Mouse (Mus musculus): Measurements from ENCODE around the gene Zbtb6. TPM values are rescaled to one million over a fixed set of nuclear protein-coding genes. Genes with fewer than 3 reads are reported as not detected.
A peak's percentile ranks its signal among the peaks of the same experiment; 100 is the strongest.

Zbtb6 gene
- total and polyA plus RNA-seq, 2 experiments, result 1.1 to 8.2 TPM

- H3K9ac ChIP-seq (ENCODE audit: low read depth, low read length), result no peak overlapping the region
- no peak for TF ChIP-seq POLR2A (IDR thresholded peaks at IDR 0.05; ENCODE audit: extremely low read depth, insufficient read depth, low read length)
- TF ChIP-seq CTCF (IDR thresholded peaks at IDR 0.05; ENCODE audit: low read depth, low read length), result no peak
- DNase-seq (ENCODE audit: extremely low read depth, low read depth, low spot score), result peak; percentile 12
- H3K4me1 ChIP-seq (ENCODE audit: control insufficient read depth, insufficient read depth, low read length), result 0 out of 2 replicates have a peak, but pooled peaks cover 2% of the 10 kb centered on the region
- H3K27me3 ChIP-seq (ENCODE audit: control insufficient read depth, insufficient read depth, low read length), result no peaks in the 10 kb centered on the region
- peaks cover 3% of the 10 kb centered on the region; the same call in 1 of the 2 replicates for H3K79me2 ChIP-seq (ENCODE audit: control insufficient read depth, insufficient read depth, low read length)
- peak overlapping the region; percentile 88 for H3K4me3 ChIP-seq (ENCODE audit: insufficient read depth, low read depth, low read length)
- WGBS, result 33% methylated on average over 7 of the region's 7 CpGs
- H3K36me3 ChIP-seq (ENCODE audit: control insufficient read depth, insufficient read depth, low read length), result peaks cover 10% of the 10 kb centered on the region; the same call in 1 of the 2 replicates
- peak overlapping the region; percentile 8; the same call in 1 of the 2 replicates for H3K27ac ChIP-seq (replicated peaks; ENCODE audit: insufficient read depth, low read depth, low read length)
These were observed 11.4 kb downstream of the Zbtb6 start for GRCm38 (mm10) chr2:37431609-37432008.

DNA sequence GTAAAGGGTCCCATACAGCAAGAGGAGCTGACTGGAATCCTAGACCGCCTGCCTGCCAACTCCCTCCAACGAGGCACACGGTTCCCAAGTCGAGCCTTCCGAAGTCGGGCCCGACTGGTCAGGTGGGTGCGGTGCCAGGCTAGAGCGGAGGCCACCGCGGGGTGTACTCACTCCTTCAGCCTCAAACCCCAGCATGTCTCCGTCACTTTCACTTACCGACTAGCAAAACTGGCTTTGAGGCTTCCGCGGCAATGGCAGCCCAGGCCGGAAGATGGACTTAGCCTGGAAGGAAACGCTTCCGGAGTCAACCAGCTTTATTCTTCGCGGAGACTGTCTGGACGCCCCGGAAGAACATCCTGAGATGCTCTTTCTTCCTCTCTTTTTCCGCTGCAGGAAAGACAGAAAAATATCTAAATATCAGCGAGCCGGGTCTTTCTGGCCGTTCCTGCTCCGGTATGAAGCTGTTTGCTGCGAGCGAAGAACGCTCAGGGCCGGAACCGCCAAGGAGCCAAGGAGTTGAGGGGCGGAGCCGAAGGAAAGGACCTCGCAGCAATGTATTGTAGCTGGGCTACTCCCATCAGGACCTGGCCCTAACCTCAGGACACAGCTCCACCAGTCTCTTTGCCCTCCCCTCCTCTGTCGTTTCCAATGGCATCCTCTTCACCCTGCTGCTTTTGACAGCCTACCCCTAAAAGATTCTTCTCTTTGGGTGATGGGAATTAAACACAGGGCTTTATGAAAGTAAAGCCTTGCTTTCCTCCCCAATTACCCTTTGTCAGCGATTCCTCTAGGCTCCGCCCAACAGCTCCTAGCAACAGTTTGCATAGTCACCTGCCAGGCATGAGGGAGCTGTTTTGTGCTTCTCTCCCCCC, 12.1 kb downstream of the Zbtb6 start:
- H3K36me3 ChIP-seq (ENCODE audit: control insufficient read depth, insufficient read depth, low read length), result peaks cover 9% of the 10 kb centered on the region; the same call in 1 of the 2 replicates
- H3K4me1 ChIP-seq (ENCODE audit: control insufficient read depth, insufficient read depth, low read length), result 0 out of 2 replicates have a peak, but pooled peaks cover 2% of the 10 kb centered on the region
- DNase-seq (ENCODE audit: extremely low read depth, low read depth, low spot score), result peak; percentile 88
- peak overlapping the region; percentile 62 for H3K27ac ChIP-seq (replicated peaks; ENCODE audit: insufficient read depth, low read depth, low read length)
- peak overlapping the region; percentile 89 for H3K9ac ChIP-seq (ENCODE audit: low read depth, low read length)
- no peaks in the 10 kb centered on the region for H3K27me3 ChIP-seq (ENCODE audit: control insufficient read depth, insufficient read depth, low read length)
- H3K4me3 ChIP-seq (ENCODE audit: insufficient read depth, low read depth, low read length), result peak overlapping the region; percentile 88
- H3K79me2 ChIP-seq (ENCODE audit: control insufficient read depth, insufficient read depth, low read length), result peaks cover 3% of the 10 kb centered on the region; the same call in 1 of the 2 replicates
- WGBS, result under 1% methylated on average over 38 of the region's 38 CpGs
- 0 out of 2 replicates have a peak, but pooled peaks have one; percentile 31 for TF ChIP-seq POLR2A (IDR thresholded peaks at IDR 0.05; ENCODE audit: extremely low read depth, insufficient read depth, low read length)
- no peak for TF ChIP-seq CTCF (IDR thresholded peaks at IDR 0.05; ENCODE audit: low read depth, low read length)

DNA sequence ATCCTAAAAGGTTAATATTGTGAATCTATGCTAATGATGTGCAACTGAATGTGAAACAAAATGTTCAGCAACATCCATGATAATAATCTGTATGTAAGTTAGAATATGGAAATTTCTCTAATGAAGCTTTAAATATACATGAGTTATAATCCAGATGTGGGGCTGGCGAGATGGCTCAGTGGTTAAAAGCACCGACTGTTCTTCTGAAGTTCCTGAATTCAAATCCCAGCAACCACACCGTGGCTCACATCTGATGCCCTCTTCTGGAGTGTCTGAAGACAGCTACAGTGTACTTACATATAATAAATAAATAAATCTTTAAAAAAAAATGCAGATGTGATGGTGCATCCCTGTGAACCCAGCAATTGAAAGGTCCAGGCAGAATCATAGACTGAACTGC, 19.3 kb downstream of the Zbtb6 start:
- TF ChIP-seq POLR2A (IDR thresholded peaks at IDR 0.05; ENCODE audit: extremely low read depth, insufficient read depth, low read length), result no peak
- TF ChIP-seq CTCF (IDR thresholded peaks at IDR 0.05; ENCODE audit: low read depth, low read length), result no peak
- DNase-seq (ENCODE audit: extremely low read depth, low read depth, low spot score), result no peak
- WGBS, result 68% methylated on average over 3 of the region's 3 CpGs
- Histone ChIP-seq H3K9ac (ENCODE audit: low read depth, low read length) (no peak overlapping the region), H3K4me1 (ENCODE audit: control insufficient read depth, insufficient read depth, low read length) (no peaks in the 10 kb centered on the region), H3K4me3 (ENCODE audit: insufficient read depth, low read depth, low read length) (no peak overlapping the region), H3K79me2 (ENCODE audit: control insufficient read depth, insufficient read depth, low read length) (no peaks in the 10 kb centered on the region; the same call in 1 of the 2 replicates), H3K27ac (replicated peaks; ENCODE audit: insufficient read depth, low read depth, low read length) (no peak overlapping the region), H3K27me3 (ENCODE audit: control insufficient read depth, insufficient read depth, low read length) (no peaks in the 10 kb centered on the region), H3K36me3 (ENCODE audit: control insufficient read depth, insufficient read depth, low read length) (peaks cover 2% of the 10 kb centered on the region; the same call in 1 of the 2 replicates)

DNA sequence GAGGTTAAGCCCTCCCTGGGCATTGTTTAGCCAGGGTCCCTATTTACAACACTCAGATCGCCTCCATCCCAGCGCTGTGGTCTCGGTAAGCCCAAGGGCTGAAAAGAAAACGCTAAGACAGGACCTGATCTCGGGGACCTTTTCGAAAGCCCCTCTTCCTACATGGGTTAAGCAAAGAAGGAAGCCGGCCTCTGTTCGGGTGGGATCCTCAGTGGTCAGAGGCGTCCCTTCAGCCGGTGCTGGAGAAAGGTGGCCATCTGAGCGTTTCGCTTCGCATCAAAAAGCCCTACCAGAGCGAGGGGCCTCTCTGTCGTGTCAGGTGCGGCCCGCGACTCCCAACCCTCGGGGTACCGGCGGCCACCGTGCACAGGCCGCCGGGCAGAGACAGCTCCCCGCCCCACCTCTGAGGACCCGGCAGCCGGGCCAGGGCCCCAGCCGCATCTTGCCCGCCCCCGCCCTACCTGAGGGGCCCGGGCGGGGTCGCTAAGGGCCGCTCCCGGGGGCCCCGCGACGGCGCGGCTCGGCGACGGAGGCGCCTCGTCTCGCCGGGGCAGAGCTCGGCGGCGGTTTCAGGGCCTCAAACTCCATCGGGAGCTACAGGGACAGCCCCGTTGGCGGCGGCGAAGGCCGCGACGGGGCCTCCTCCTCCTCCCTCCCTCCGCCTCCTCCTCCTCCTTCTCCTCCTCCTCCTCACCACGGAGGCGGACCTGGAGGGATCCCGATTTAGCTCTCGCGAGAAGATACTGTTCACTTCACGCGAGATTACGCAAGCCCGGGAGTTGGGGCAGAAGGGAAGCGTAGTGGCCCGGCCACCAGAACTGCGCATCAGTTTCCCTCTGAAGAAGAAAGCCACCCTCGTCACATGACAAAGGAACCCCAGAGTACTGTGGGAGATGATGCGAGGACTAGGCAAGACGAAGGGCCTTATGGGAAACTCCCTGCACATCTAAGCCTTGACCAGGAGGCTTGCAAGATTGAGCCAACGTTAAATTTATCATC, 20.4 kb downstream of the Zbtb6 start, which contains the start of gene Rc3h2:
Gene Rc3h2 (minus strand): TSS at position 598 of the 999 bp plus-strand sequence.
- no peaks in the 10 kb centered on the region for H3K27me3 ChIP-seq (ENCODE audit: control insufficient read depth, insufficient read depth, low read length)
- DNase-seq (ENCODE audit: extremely low read depth, low read depth, low spot score), result peak; percentile 89
- WGBS, result under 1% methylated on average over 73 of the region's 75 CpGs

GRCm38 (mm10) chr2:37421903-37422302, 21.1 kb downstream of the Zbtb6 start:
- H3K36me3 ChIP-seq (ENCODE audit: control insufficient read depth, insufficient read depth, low read length), result no peaks in the 10 kb centered on the region
- H3K27ac ChIP-seq (replicated peaks; ENCODE audit: insufficient read depth, low read depth, low read length), result no peak overlapping the region
- 4% methylated on average over 3 of the region's 3 CpGs for WGBS
- peak overlapping the region; percentile 83 for H3K4me3 ChIP-seq (ENCODE audit: insufficient read depth, low read depth, low read length)
- no peaks in the 10 kb centered on the region; the same call in 1 of the 2 replicates for H3K79me2 ChIP-seq (ENCODE audit: control insufficient read depth, insufficient read depth, low read length)
- no peaks in the 10 kb centered on the region for H3K4me1 ChIP-seq (ENCODE audit: control insufficient read depth, insufficient read depth, low read length)
- no peak for DNase-seq (ENCODE audit: extremely low read depth, low read depth, low spot score)
- TF ChIP-seq CTCF (IDR thresholded peaks at IDR 0.05; ENCODE audit: low read depth, low read length) (no peak), POLR2A (IDR thresholded peaks at IDR 0.05; ENCODE audit: extremely low read depth, insufficient read depth, low read length) (no peak)
- no peaks in the 10 kb centered on the region for H3K27me3 ChIP-seq (ENCODE audit: control insufficient read depth, insufficient read depth, low read length)
- peak overlapping the region; percentile 80 for H3K9ac ChIP-seq (ENCODE audit: low read depth, low read length)

More for the DNA sequence above, 20.4 kb downstream of the Zbtb6 start, which contains the start of gene Rc3h2:
- TF ChIP-seq CTCF (IDR thresholded peaks at IDR 0.05; ENCODE audit: low read depth, low read length), result no peak
- peak; percentile 84 for TF ChIP-seq POLR2A (IDR thresholded peaks at IDR 0.05; ENCODE audit: extremely low read depth, insufficient read depth, low read length)
- Histone ChIP-seq H3K4me1 (ENCODE audit: control insufficient read depth, insufficient read depth, low read length) (no peaks in the 10 kb centered on the region), H3K79me2 (ENCODE audit: control insufficient read depth, insufficient read depth, low read length) (no peaks in the 10 kb centered on the region; the same call in 1 of the 2 replicates), H3K36me3 (ENCODE audit: control insufficient read depth, insufficient read depth, low read length) (no peaks in the 10 kb centered on the region), H3K4me3 (ENCODE audit: insufficient read depth, low read depth, low read length) (peak within 1 kb of the TSS; percentile 83), H3K9ac (ENCODE audit: low read depth, low read length) (peak within 1 kb of the TSS; percentile 80), H3K27ac (replicated peaks; ENCODE audit: insufficient read depth, low read depth, low read length) (peak within 1 kb of the TSS; percentile 35)

Measured in liver, adult 2 months (tissue).